Mouse (Mus musculus) thymus, postnatal 0 days (tissue): Measurements from ENCODE around the gene Dao. TPM values are rescaled to one million over a fixed set of nuclear protein-coding genes. Genes with fewer than 3 reads are reported as not detected.

Experiments
- DNase-seq: peaks from one replicate; pipeline ENCODE4 v3.0.0-alpha.2; 2015; ENCODE audit warnings: low spot score
- polyA plus RNA-seq: library from polyadenylated mRNA; unstranded; fragments of >200 nt; fragmentation: Nextera tagmentation; extraction: Ambion mirVana; gene quantifications from 2 replicates; pipeline ENCODE4 v1.2.1, GENCODE M21; 2015

Dao gene
- polyA plus RNA-seq, 1 experiment from 2014 or later = 0.16 TPM

GRCm38 (mm10) chr5:114024885-114025284, 21.4 kb downstream of the Dao start:
- DNase-seq = no peak

GRCm38 (mm10) chr5:114027217-114027944, 23.9 kb downstream of the Dao start:
- DNase-seq = no peak

- DNase-seq = no peak
Observed at GRCm38 (mm10) chr5:114028111-114028510, 24.6 kb downstream of the Dao start.

GRCm38 (mm10) chr5:114030652-114031051, 27.1 kb downstream of the Dao start:
- DNase-seq = no peak

- no peak for DNase-seq
Observed at GRCm38 (mm10) chr5:114032161-114032763, 28.8 kb downstream of the Dao start.

GRCm38 (mm10) chr5:114034393-114034792, 30.9 kb downstream of the Dao start:
- DNase-seq = no peak

GRCm38 (mm10) chr5:114035111-114035510, 31.6 kb downstream of the Dao start:
- no peak for DNase-seq

GRCm38 (mm10) chr5:114040508-114040907, 37.0 kb downstream of the Dao start:
- DNase-seq = no peak

- DNase-seq = no peak
Observed at GRCm38 (mm10) chr5:114040911-114041310, 37.4 kb downstream of the Dao start.

GRCm38 (mm10) chr5:114041327-114041930, 37.9 kb downstream of the Dao start:
- no peak for DNase-seq

GRCm38 (mm10) chr5:114043800-114044199, 40.3 kb downstream of the Dao start:
- DNase-seq = no peak

- no peak for DNase-seq
Observed at GRCm38 (mm10) chr5:114045134-114045533, 41.6 kb downstream of the Dao start.

- DNase-seq = no peak
Observed at GRCm38 (mm10) chr5:114046151-114046550, 42.6 kb downstream of the Dao start.

GRCm38 (mm10) chr5:114046604-114047003, 43.1 kb downstream of the Dao start:
- no peak for DNase-seq

GRCm38 (mm10) chr5:114047182-114047581, 43.7 kb downstream of the Dao start:
- no peak for DNase-seq

- DNase-seq = no peak
Observed at GRCm38 (mm10) chr5:114048731-114049308, 45.3 kb downstream of the Dao start.

- peak; percentile 33 for DNase-seq
Observed at GRCm38 (mm10) chr5:114052246-114052761, 48.8 kb downstream of the Dao start.

- DNase-seq = no peak
Observed at GRCm38 (mm10) chr5:114057129-114057731, 53.7 kb downstream of the Dao start.

- DNase-seq = peak; percentile 28
Observed at GRCm38 (mm10) chr5:114061675-114062074, 58.2 kb downstream of the Dao start.

- DNase-seq = no peak
Observed at GRCm38 (mm10) chr5:114063958-114064357, 60.5 kb downstream of the Dao start.

GRCm38 (mm10) chr5:114065161-114065560, 61.7 kb downstream of the Dao start, which contains the start of gene Usp30:
Gene Usp30 (plus strand): TSS chr5:114065461.
- no peak for DNase-seq
